Mouse (Mus musculus) mammary gland, adult 2 months (tissue): ENCODE measurements around the gene Ccm2. TPM values are rescaled to one million over a fixed set of nuclear protein-coding genes. Genes with fewer than 3 reads are reported as not detected.

Experiments
- polyA plus RNA-seq: library from polyadenylated mRNA; depleted of rRNA; stranded (reverse); fragments of >200 nt; gene quantifications from 2 replicates; pipeline ENCODE4 v1.2.3, GENCODE M21; 2012; ENCODE audit warnings: low replicate concordance; rRNA removed

The Ccm2 gene
- 151 and 167 TPM in 2 replicates for polyA plus RNA-seq

DNA sequence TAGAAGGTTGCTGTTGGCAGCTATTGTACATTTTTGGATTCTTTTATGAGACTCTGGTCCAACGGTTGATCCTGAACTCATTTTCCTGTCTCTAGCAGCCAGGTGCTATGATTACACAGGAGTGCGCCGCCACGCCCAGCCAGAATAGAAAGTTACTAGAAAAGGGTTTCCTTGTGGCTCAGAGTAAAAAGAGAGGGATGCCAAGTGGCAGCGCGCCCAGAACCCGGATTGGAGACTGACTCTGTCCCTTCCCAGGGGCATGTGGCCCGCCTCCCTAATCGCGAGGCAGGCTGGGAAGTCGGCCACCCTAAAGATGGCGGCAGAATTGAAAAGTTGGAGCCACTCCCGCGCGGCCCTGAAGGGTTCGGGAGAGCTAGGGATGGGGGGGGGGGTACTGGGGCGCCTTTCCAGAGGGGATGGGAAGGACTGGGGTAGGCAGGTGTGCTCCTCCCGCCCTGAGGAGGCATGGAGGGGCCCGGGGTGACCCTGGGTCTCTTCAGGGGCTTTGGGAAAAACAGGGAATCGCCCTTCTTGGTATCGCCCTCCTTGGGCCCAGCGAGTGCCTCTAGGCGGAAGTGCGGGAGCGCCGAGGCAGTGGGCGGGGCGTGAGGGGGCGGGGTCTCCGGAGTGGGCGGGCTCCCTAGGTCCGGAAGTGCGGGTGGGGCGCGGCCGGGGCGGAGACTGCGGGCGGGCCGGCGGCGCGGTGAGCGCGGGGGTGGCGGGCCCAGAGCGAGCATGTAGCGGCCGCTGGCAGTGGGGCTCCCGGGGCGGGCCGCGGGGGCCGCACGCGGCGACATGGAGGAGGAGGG, at the start of gene Ccm2:
Gene Ccm2 (plus strand): TSS at position 683 of the 809 bp plus-strand sequence.

DNA sequence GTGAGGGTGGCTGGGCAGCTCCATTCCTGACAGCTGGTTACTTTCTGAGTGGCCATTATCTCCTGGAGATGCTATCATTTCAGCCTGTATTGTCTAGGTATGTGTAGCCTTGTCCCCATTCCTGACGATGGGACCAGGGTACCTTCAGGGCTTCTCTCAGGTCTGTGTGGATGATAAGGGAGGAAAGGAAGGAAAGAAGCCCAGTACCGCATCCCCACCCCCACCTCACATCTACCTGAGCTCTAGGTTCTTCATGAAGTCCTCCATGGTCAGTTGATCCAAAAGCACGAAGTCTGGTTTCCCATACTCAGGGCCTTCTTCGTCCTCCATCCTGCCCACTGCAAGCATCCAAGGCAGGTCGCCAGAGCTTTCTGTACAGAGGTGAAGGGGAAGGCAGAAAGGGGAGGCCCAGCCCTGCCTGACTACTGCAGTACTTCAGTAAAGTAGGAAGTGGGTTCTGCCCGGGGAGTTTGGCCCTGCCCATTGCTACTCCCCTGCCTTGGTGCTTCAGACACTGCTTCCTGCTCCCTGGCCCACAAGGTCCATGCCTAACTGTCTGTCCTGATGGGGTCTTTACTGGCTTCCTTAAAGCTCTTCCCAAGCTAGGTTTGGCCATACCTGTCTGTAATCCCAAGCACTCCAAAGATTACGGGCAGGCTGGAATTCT, 26.0 kb upstream of the Ccm2 start, which contains the start of gene Myo1g:
Gene Myo1g (minus strand): TSS at position 459 of the 667 bp plus-strand sequence.

DNA sequence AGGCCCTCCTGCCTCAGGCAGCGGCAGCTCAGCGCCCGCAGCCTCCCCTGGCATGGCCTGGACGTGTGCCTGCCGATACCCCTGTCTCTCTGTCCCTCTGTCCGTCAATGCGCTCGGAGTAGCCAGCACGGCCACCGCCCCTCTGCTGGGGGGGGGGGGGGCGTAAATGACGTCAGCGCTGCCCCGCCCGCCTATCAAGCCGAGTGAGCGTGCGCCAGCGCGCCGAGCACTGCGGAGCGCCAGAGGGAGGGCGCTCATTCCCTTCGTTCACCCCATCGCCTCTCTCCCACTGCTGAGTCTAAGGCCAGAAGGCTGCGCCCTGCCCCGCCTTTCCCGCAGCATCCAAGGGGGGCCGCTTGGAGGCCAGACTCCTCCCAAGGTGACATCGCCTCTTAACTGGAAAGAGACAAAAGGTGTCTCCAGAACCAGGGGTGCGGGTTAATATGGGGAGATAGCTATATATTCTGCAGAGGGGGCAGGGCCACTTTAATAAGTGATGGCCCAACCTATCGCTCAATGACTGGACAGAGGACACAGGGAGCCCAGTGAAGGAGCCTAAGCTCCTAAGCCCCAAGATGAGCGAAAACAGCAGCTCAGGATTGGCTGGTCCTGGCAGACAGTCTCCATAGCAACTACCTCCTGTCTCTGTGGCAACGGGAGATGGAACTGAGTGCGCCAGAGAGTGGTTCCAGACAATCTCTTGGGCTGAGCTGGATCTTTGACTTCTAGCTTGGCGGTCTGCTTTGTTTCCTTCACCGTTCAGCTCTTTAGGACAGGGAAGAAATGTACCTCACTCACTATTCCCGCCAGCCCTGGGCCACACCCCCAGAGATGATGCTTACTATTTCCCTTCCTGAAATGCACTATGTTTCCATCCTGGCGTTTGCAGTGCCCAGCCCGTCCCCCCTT, 59.1 kb downstream of the Ccm2 start, which contains the start of gene Nacad:
Gene Nacad (minus strand): TSS at position 563 of the 909 bp plus-strand sequence.

DNA sequence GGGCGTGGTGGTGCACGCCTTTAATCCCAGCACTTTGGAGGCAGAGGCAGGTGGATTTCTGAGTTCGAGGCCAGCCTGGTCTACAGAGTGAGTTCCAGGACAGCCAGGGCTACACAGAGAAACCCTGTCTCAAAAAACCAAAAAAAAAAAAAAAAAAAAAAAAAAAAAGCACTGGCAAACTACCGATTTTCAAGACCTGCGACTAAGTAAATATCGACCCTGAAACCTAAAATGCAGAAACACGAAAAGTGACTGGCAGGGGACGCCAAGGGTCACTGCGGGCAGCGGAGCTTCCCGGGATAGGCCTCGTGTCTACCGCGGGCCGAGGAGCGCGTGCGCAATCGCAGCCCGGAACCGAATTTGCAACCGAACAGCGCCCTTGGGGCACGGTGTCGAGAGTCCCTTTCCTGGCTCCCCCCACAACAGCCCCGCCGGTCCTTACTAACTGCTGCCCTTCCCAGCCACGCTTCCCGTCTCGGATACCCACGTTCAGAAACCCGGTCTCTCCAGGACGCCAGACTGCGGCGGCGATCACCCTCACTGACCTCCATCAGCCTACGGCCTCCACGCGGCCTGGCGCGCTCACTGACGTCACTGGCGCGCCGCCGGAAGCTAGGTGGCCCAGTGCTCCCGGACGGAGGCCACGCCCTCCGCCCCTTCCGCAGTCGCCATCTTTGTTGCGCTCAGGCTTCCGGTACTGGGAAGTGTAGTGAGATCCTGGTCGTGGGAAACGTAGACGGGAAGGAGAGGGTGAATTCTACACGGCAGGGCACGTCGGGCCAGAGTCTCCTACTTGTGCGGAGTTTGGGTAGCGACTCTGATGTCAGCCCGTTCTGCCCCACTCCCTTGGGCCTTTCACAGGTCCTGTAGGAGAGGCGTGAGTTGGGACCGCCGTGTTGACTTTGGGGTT, 79.0 kb downstream of the Ccm2 start, which contains the start of gene Tbrg4:
Gene Tbrg4 (minus strand): TSS at position 590 of the 910 bp plus-strand sequence.

DNA sequence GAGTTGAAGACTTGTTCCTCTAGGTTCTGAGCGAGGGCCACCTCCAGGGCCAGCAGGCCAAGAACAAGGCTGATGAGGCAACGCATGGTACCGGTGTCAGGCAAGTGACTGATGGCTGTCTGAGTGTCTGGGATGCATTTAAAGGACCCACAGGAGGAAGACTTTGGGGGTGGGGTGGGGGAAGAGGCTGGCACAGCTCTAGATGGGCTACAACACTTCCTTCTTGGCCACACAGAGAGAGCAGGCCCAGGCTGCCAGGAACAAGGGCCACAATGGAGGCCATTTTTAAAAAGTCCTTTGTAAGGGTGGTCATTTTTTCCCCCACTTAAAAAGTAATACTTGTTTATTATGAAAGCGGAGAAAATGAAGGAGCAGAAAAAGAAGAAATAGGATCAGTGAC, 91.8 kb downstream of the Ccm2 start, which contains the start of gene Wap:
Gene Wap (minus strand): TSS at position 101 of the 400 bp plus-strand sequence.

Other genes starting within 250 kb of the Ccm2 start
- 43.9 and 108 TPM in 2 replicates for gene Zmiz2, start 157.8 kb upstream of the Ccm2 start, polyA plus RNA-seq
- 473 and 983 TPM in 2 replicates for gene Ppia, start 131.4 kb upstream of the Ccm2 start, polyA plus RNA-seq
- 26.2 and 31.1 TPM in 2 replicates for gene H2afv, start 102.4 kb upstream of the Ccm2 start, polyA plus RNA-seq
- gene Purb, start 71.0 kb upstream of the Ccm2 start, polyA plus RNA-seq, result 7.5 and 11.6 TPM in 2 replicates
- 76.2 and 117 TPM in 2 replicates for gene Myo1g, start 25.9 kb upstream of the Ccm2 start, polyA plus RNA-seq
- gene Nacad, start 59.2 kb downstream of the Ccm2 start, polyA plus RNA-seq, result 1.3 and 1.4 TPM in 2 replicates
- gene Tbrg4, start 79.2 kb downstream of the Ccm2 start, polyA plus RNA-seq, result 103 and 119 TPM in 2 replicates
- not detected in 2 replicates for gene Wap, start 91.8 kb downstream of the Ccm2 start, polyA plus RNA-seq
- 2.8 and 4.1 TPM in 2 replicates for gene Ramp3, start 111.6 kb downstream of the Ccm2 start, polyA plus RNA-seq